Mouse (Mus musculus) heart, adult 2 months (tissue): ENCODE measurements around the gene Srrm4.

Experiments
- CTCF ChIP-seq: fragments of 200-600 bp; IDR thresholded peaks from 2 replicates; pipeline ENCODE4 v1.8.1; 2022; ENCODE audit warnings: antibody characterized with exemption, mild to moderate bottlenecking, moderate library complexity
- EP300 ChIP-seq: fragments of 200-500 bp; IDR thresholded peaks from 2 replicates; pipeline ENCODE4 v1.6.1; 2011; ENCODE audit warnings: low read depth, low read length, control low read depth; ENCODE audit not compliant: insufficient read depth
- POLR2A ChIP-seq: fragments of 200-500 bp; IDR thresholded peaks from 2 replicates; pipeline ENCODE4 v1.6.1; 2011; ENCODE audit warnings: mild to moderate bottlenecking, low read depth, low read length, control low read depth; ENCODE audit not compliant: insufficient read depth

- no peak for TF ChIP-seq EP300
- no peak for TF ChIP-seq CTCF
- no peak for TF ChIP-seq POLR2A
These were observed 191.4 kb downstream of the Srrm4 start for GRCm38 (mm10) chr5:116400042-116400730.
